Mouse (Mus musculus): ENCODE measurements around the gene Pigu.

- no peak for TF ChIP-seq GATA1 (IDR thresholded peaks at IDR 0.05; ENCODE audit: low read length)
- no peak for TF ChIP-seq TAL1 (IDR thresholded peaks at IDR 0.05; ENCODE audit: low read length)
These were observed 83.6 kb downstream of the Pigu start for GRCm38 (mm10) chr2:155273603-155274002.

Measured in erythroblast, embryonic 14.5 days (primary cell).